Mouse (Mus musculus): ENCODE measurements around the gene Dusp8.

- TF ChIP-seq POLR2A (IDR thresholded peaks at IDR 0.05; ENCODE audit: borderline replicate concordance, extremely low read depth, low read depth, low read length) (no peak), CTCF (IDR thresholded peaks at IDR 0.05; ENCODE audit: insufficient read depth, low read length) (no peak)
Measured at GRCm38 (mm10) chr7:142079365-142079764, 16.3 kb downstream of the Dusp8 start.
